Mouse (Mus musculus) G1E-ER4 (cell line): ENCODE results near the gene Gm12216. TPM values are rescaled to one million over a fixed set of nuclear protein-coding genes. Genes with fewer than 3 reads are reported as not detected.

ENCODE experiments used
- GATA1 ChIP-seq: IDR thresholded peaks from one replicate; pipeline ENCODE4 v1.8.0; 2012; ENCODE audit warnings: low read length, inconsistent platforms
- polyA plus RNA-seq: library from polyadenylated mRNA; stranded (reverse); fragments of >175 nt; gene quantifications from 2 replicates; pipeline ENCODE4 v1.2.3, GENCODE M21; 2012

The Gm12216 gene
- polyA plus RNA-seq, 1 experiment = not detected

- no peak for TF ChIP-seq GATA1
Observed at GRCm38 (mm10) chr11:53889091-53889645, 30.1 kb upstream of the Gm12216 start.

DNA sequence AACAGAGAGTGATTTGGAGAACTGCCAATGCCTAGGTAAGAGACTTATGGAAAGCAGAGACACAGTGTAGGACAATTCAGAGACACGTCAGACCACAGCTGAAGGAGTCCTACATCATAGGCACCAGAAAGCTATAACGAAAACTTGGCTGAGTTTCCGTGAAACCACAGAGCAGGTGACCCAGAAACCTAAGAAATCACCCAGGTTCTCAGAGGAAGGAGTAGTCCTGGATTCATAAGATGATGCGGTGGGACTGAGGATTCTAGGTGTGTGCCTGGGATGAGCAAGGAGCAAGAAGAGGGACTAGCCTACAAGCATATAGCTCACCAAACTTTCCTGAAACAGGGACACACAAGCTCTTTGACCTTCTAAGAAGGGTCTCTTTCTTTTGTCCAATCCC is 29.2 kb upstream of the Gm12216 start:
- no peak for TF ChIP-seq GATA1

- no peak for TF ChIP-seq GATA1
Observed at GRCm38 (mm10) chr11:53883287-53883686, 24.2 kb upstream of the Gm12216 start.

DNA sequence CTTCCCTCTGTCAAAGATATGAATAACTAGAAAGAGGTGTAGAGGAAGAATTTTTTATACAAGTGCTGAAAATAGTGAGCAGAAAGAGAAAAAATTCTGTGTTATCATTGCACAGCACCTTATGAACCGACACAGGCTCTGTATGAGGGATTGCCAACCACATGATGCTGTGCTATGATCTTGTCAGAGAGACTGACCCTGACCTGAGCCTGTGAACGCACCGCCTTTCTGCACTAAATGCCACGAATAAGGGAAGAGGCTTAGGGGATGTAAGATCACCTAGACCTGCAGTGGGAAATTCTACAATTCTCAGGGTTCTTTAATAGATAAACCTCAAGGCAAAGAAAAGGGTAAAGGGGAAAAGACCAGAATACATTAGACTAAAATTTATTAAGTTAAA is 17.4 kb upstream of the Gm12216 start:
- TF ChIP-seq GATA1 = no peak

- TF ChIP-seq GATA1 = no peak
Observed at GRCm38 (mm10) chr11:53874706-53875105, 15.7 kb upstream of the Gm12216 start.

DNA sequence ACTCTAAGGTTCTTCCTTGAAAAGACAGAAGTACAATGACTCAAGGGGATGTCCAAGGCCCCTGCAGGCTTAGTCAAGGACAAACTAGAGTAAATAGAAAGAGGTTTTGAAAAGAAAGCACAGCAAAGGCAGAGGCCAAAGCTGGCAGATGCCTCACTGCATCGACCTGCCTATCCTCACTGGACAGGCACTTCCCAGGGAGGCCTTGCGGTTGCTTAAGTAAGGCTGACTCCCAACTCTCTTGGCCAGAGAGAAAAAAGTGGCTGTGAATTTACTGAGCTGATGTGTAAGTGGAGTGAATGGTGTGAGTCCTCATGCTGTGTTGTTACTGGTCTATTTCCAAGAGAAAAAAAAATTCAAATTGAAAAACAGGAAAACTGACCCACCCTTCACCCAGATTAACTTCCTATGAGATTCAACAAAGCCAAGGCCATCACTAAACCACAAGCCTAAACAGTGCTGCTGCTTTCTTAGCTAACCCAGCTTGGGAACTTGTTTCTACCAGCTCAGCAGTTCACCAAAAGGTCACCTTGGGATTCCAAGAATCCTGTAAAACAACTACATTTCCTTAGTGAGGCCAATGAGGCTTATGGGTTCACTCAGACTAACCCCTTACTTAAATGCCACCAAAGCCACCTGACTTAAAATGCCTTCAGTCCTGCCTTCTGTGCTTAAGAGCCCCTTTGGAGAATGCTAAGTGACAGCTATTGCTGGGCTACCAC is 12.9 kb upstream of the Gm12216 start:
- TF ChIP-seq GATA1 = no peak

GRCm38 (mm10) chr11:53869172-53869571 is 10.1 kb upstream of the Gm12216 start:
- TF ChIP-seq GATA1 = no peak

DNA sequence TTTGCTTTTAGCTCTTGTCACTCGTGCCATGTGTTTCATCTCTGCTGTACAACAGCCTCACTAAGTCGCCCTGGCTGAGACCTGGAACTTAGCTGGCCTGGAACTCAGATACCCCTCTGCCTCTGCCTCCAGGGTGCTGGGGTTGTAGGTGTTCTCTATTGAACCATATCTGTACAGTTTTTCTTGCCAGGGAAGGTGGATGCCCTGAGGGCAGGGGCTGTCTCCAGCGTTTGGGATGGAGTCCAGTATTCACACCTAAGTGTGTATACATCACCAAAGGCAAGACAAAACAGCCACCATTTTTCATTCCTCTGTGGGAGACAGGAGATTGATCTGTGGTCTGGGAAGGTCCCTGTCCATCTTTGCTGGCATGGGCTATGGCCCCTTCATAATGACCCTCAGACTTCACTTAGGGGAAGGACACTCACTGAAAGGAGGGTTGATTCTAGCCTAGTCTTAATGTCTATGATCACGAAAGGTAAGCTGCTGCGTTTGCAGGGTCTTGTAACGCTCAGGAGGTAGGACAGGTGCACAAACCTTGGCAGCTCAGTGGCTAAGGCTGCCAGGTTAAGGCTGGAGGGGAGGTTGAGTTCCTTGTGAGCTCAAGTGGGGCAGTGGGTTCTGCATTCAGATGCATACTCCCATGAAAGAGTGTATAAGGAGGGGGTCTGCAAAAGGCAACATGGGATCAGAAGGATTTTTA is 847 bp downstream of the Gm12216 start:
- TF ChIP-seq GATA1 = no peak

- TF ChIP-seq GATA1 = no peak
Observed at GRCm38 (mm10) chr11:53853665-53854064, 5.4 kb downstream of the Gm12216 start.

DNA sequence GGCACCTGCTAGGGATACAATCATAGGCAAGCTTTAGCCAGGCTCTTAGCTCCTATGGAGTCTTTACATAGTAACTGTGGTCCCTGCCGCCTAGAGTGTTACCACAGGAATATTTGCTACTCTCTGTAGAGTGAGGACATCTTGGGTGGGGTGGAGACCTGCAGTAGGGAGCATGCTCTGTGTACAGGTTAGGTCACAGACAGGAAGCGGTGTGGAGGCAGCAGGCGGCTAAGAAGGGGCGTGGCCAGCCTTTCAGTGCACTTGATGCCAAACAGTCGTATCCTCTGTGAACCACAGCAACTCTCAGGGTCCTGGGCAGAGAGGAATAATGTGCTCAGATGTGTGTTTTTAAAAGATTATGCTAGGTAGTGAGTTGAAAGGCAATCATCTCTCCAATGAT is 7.3 kb downstream of the Gm12216 start:
- no peak for TF ChIP-seq GATA1

DNA sequence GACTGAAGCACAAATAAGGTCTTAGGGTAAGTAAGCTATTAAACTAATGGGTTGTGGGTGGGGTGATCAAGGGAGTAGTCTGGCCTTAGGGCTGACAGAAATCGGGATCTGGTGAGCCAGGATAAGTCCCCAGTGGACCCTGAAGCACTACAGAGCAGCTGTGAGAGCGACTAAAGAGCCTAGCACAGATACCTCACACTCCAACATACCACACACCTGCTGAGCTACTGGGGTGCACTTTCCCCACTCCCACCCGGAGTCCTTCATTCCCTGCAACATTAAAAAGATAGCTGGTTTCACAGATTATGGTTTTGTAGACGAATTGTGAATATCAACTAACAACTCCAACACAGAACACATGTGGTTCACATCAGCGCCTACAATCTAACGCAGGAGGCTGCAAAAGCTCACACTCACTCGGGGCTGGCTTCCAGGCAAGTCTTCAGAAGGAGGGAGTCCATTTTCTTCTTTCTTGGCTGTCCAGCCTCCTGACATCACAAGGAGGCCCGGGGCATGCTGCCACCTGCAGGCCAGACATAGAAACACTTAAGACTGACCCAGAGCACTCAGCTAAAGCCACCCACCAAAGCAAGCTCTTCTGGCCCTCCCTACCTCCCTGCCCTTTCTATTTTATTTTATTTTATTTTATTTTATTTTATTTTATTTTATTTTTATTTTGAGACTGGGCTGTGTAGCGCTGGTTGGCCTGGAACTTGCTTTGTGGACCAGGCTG is 9.3 kb downstream of the Gm12216 start:
- TF ChIP-seq GATA1 = no peak

DNA sequence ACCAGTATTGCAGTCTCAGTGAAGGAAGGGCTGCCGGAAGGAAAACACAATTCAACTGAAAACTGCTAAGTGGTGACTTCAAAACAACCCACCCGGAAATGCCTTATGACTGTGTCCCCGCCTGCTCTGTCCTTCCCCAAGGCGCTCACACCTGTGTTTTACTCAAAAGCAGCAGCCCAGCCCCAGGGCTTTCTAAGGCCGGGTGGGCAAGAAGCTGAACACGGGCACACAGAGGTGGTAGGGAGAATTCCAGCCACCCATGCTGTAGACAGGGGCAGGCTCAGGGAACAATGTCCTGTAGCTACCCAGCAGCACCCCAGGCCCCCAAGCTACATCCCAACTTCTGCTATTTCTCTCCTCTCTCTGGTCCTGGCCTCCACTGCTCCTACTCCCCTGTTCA is 13.4 kb downstream of the Gm12216 start:
- TF ChIP-seq GATA1 = no peak

DNA sequence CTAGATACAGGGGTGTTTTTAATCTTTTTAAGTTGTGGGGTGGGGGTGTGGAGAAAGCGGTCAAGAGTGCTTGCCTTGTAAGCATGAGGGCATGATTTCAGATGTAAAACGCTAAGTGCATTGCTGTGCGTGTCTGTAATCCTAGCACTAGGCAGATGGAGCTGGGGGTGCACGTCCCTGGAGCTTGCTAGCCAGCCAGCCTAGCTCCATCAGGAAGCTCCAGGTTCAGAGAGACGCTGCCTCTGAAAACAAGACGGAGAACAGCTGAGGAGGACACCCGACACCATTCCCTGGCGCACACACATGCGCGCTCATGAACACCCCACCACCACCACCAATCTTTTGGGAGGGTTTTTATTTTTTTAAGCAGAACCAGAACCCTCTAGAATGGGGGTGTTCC is 15.9 kb downstream of the Gm12216 start:
- TF ChIP-seq GATA1 = no peak

GRCm38 (mm10) chr11:53842161-53842581 is 16.9 kb downstream of the Gm12216 start:
- TF ChIP-seq GATA1 = no peak

DNA sequence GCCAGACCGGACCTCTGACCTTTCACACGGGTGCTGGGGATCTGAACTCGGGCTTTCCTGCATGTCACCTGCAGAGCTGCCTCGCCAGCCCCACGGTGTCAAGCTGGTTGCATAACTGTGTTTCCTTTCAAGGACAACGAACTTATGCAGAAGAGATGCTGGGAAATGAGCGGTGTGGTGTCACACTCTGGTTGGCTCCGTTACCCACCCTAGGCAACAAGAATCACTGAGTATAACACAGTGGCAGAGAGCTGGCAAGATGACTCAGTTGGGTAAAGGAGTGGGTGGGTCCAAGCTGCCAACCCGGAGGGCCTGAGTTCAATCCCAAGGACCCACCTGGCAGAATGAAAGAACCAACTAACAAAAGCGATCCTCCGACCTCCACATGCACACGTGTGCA is 17.5 kb downstream of the Gm12216 start:
- TF ChIP-seq GATA1 = no peak
